Mouse (Mus musculus): ENCODE results near the gene Rnf126. TPM values are rescaled to one million over a fixed set of nuclear protein-coding genes. Genes with fewer than 3 reads are reported as not detected.

The Rnf126 gene
- polyA plus RNA-seq, 1 experiment: 122 TPM

GRCm38 (mm10) chr10:79755854-79756253 lies 10.9 kb downstream of the Rnf126 start:
- Histone ChIP-seq H3K4me1 (ENCODE audit: control insufficient read depth, insufficient read depth, insufficient read length) (peaks cover 6% of the 10 kb centered on the region), H3K4me3 (ENCODE audit: extremely low read depth, insufficient read depth, insufficient read length) (no peak overlapping the region), H3K27me3 (ENCODE audit: control insufficient read depth, insufficient read depth, low read length) (0 out of 2 replicates have a peak, but pooled peaks cover 1% of the 10 kb centered on the region), H3K27ac (ENCODE audit: insufficient read depth, low read length) (no peak overlapping the region), H3K36me3 (ENCODE audit: control insufficient read depth, insufficient read depth, low read length) (peaks cover 18% of the 10 kb centered on the region)
- WGBS: 90% methylated on average over 3 of the region's 3 CpGs
- DNase-seq (ENCODE audit: low read depth in 1 of 2, low spot score in 2 of 2): no peak
- TF ChIP-seq POLR2A (IDR thresholded peaks at IDR 0.05; ENCODE audit: low read depth, low read length) (no peak), CTCF (IDR thresholded peaks at IDR 0.05; ENCODE audit: extremely low read depth, insufficient read depth, insufficient read length, insufficient replicate concordance) (no peak)

GRCm38 (mm10) chr10:79754856-79755516 lies 11.8 kb downstream of the Rnf126 start, which contains the start of gene Fgf22:
Gene Fgf22, plus strand, starts transcription at chr10:79755076.
- no peak for TF ChIP-seq POLR2A (IDR thresholded peaks at IDR 0.05; ENCODE audit: low read depth, low read length)
- TF ChIP-seq CTCF (IDR thresholded peaks at IDR 0.05; ENCODE audit: extremely low read depth, insufficient read depth, insufficient read length, insufficient replicate concordance): no peak
- Histone ChIP-seq H3K4me1 (ENCODE audit: control insufficient read depth, insufficient read depth, insufficient read length) (peaks cover 6% of the 10 kb centered on the region), H3K4me3 (ENCODE audit: extremely low read depth, insufficient read depth, insufficient read length) (no peak within 1 kb of the TSS; the same call in 1 of the 2 replicates), H3K36me3 (ENCODE audit: control insufficient read depth, insufficient read depth, low read length) (peaks cover 14% of the 10 kb centered on the region), H3K27ac (ENCODE audit: insufficient read depth, low read length) (no peak within 1 kb of the TSS), H3K27me3 (ENCODE audit: control insufficient read depth, insufficient read depth, low read length) (0 out of 2 replicates have a peak, but pooled peaks cover 1% of the 10 kb centered on the region)
- DNase-seq (ENCODE audit: low read depth in 1 of 2, low spot score in 2 of 2): peak in 1 of 2 experiments; percentile 30
- 11% methylated on average over 36 of the region's 36 CpGs for WGBS

- no peak for TF ChIP-seq CTCF (IDR thresholded peaks at IDR 0.05; ENCODE audit: extremely low read depth, insufficient read depth, insufficient read length, insufficient replicate concordance)
- no peak for TF ChIP-seq POLR2A (IDR thresholded peaks at IDR 0.05; ENCODE audit: low read depth, low read length)
- no peak for DNase-seq (ENCODE audit: low read depth in 1 of 2, low spot score in 2 of 2)
- H3K4me3 ChIP-seq (ENCODE audit: extremely low read depth, insufficient read depth, insufficient read length): no peak overlapping the region
- WGBS: 89% methylated on average over 6 of the region's 6 CpGs
- H3K4me1 ChIP-seq (ENCODE audit: control insufficient read depth, insufficient read depth, insufficient read length): peaks cover 3% of the 10 kb centered on the region
- H3K27me3 ChIP-seq (ENCODE audit: control insufficient read depth, insufficient read depth, low read length): no peaks in the 10 kb centered on the region
- no peak overlapping the region for H3K27ac ChIP-seq (ENCODE audit: insufficient read depth, low read length)
- H3K36me3 ChIP-seq (ENCODE audit: control insufficient read depth, insufficient read depth, low read length): peaks cover 2% of the 10 kb centered on the region; the same call in 1 of the 2 replicates
Measured at GRCm38 (mm10) chr10:79748496-79748895, 18.3 kb downstream of the Rnf126 start.

GRCm38 (mm10) chr10:79746774-79747151 lies 20.0 kb downstream of the Rnf126 start:
- H3K27me3 ChIP-seq (ENCODE audit: control insufficient read depth, insufficient read depth, low read length): no peaks in the 10 kb centered on the region
- no peak for DNase-seq (ENCODE audit: low read depth in 1 of 2, low spot score in 2 of 2)
- peaks cover 8% of the 10 kb centered on the region for H3K36me3 ChIP-seq (ENCODE audit: control insufficient read depth, insufficient read depth, low read length)
- WGBS: 26% methylated on average over 6 of the region's 6 CpGs
- H3K4me3 ChIP-seq (ENCODE audit: extremely low read depth, insufficient read depth, insufficient read length): no peak overlapping the region; the same call in 1 of the 2 replicates
- TF ChIP-seq CTCF (IDR thresholded peaks at IDR 0.05; ENCODE audit: extremely low read depth, insufficient read depth, insufficient read length, insufficient replicate concordance) (no peak), POLR2A (IDR thresholded peaks at IDR 0.05; ENCODE audit: low read depth, low read length) (no peak)
- peaks cover 3% of the 10 kb centered on the region for H3K4me1 ChIP-seq (ENCODE audit: control insufficient read depth, insufficient read depth, insufficient read length)
- H3K27ac ChIP-seq (ENCODE audit: insufficient read depth, low read length): no peak overlapping the region

- DNase-seq (ENCODE audit: low read depth in 1 of 2, low spot score in 2 of 2): peak; percentile 94
- H3K4me1 ChIP-seq (ENCODE audit: control insufficient read depth, insufficient read depth, insufficient read length): peaks cover 3% of the 10 kb centered on the region
- peak within 1 kb of the TSS; percentile 74 for H3K4me3 ChIP-seq (ENCODE audit: extremely low read depth, insufficient read depth, insufficient read length)
- WGBS: 3% methylated on average over 38 of the region's 38 CpGs
- peak within 1 kb of the TSS; percentile 20; the same call in 1 of the 2 replicates for H3K27ac ChIP-seq (ENCODE audit: insufficient read depth, low read length)
- TF ChIP-seq POLR2A (IDR thresholded peaks at IDR 0.05; ENCODE audit: low read depth, low read length) (no peak), CTCF (IDR thresholded peaks at IDR 0.05; ENCODE audit: extremely low read depth, insufficient read depth, insufficient read length, insufficient replicate concordance) (no peak)
- H3K36me3 ChIP-seq (ENCODE audit: control insufficient read depth, insufficient read depth, low read length): peaks cover 13% of the 10 kb centered on the region
- no peaks in the 10 kb centered on the region for H3K27me3 ChIP-seq (ENCODE audit: control insufficient read depth, insufficient read depth, low read length)
Measured at GRCm38 (mm10) chr10:79745898-79746773, 20.6 kb downstream of the Rnf126 start, which contains the start of gene Polrmt. Gene Polrmt, minus strand, starts transcription at chr10:79746581.

GRCm38 (mm10) chr10:79745411-79745810 lies 21.3 kb downstream of the Rnf126 start:
- 94% methylated on average over 3 of the region's 3 CpGs for WGBS
- Histone ChIP-seq H3K4me3 (ENCODE audit: extremely low read depth, insufficient read depth, insufficient read length) (no peak overlapping the region), H3K4me1 (ENCODE audit: control insufficient read depth, insufficient read depth, insufficient read length) (peaks cover 3% of the 10 kb centered on the region), H3K27ac (ENCODE audit: insufficient read depth, low read length) (no peak overlapping the region), H3K36me3 (ENCODE audit: control insufficient read depth, insufficient read depth, low read length) (peaks cover 19% of the 10 kb centered on the region), H3K27me3 (ENCODE audit: control insufficient read depth, insufficient read depth, low read length) (no peaks in the 10 kb centered on the region)
- no peak for DNase-seq (ENCODE audit: low read depth in 1 of 2, low spot score in 2 of 2)
- no peak for TF ChIP-seq POLR2A (IDR thresholded peaks at IDR 0.05; ENCODE audit: low read depth, low read length)
- TF ChIP-seq CTCF (IDR thresholded peaks at IDR 0.05; ENCODE audit: extremely low read depth, insufficient read depth, insufficient read length, insufficient replicate concordance): no peak

Data from spleen, adult 2 months (tissue).